In the genomic region with DNA sequence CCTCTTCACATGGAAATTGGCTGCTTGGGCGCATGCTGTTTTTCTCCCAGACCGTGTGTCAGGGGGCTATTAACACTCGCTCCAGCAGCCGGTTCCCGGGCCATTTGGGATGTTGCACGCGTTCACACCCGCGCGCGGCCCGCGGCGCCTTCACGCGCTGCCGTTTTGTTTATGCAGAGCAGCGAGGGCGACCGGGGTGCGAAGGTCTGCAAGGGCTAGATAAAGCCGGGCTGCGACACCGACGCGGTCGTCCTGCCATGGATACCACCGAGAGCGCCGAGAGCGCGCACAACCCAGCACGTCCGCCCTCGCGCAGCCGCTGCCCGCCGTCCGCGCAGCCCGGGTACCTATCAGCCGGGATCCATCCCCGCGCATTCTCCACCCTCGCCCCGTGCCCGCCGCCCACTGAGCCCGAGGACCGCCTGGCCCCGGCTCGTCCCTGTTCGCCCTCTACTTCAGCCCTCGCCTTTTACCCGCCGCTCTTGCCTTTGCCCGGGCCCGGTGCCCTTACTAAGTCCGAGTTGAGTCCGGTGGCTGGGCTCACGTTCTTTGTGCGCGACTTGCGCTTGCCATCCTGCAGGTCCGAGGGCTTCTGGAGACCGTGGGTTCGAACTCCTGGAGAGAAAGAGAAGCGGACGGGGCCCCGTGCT, we compare ENCODE assay signal across 7 mouse cellular contexts. TPM values are rescaled to one million over a fixed set of nuclear protein-coding genes. Genes with fewer than 3 reads are reported as not detected.
DNase-seq lines count a peak whose midpoint lies in the region; ATAC-seq lines count a peak whose summit lies in the region.

A gene (plus strand): TSS at position 250 of the 650 bp plus-strand sequence.

- H3K36me3 ChIP-seq in megakaryocyte, embryonic 14.5 days (replicated peaks; ENCODE audit: low read length), result no peaks in the 10 kb centered on the region
- no peaks in the 10 kb centered on the region for H3K36me3 ChIP-seq in heart, embryonic 16.5 days (ENCODE audit: control insufficient read depth, insufficient read depth)
- no peaks in the 10 kb centered on the region for H3K36me3 ChIP-seq in neural tube, embryonic 13.5 days

- peak within 1 kb of the TSS; percentile 66 for H3K9ac ChIP-seq in heart, embryonic 16.5 days (ENCODE audit: low read length)
- H3K9ac ChIP-seq in neural tube, embryonic 13.5 days, result peak within 1 kb of the TSS; percentile 80

- intact Hi-C loops in left cerebral cortex, postnatal 4 days (cut with DNase I), result no loop called here

- no peak for ATAC-seq in megakaryocyte, adult 5-6 weeks (ENCODE audit: poor library complexity, severe bottlenecking)
- peak; percentile 60 for ATAC-seq in heart, embryonic 16.5 days (replicated peaks; ENCODE audit: extremely low read depth, insufficient read depth, low FRiP score)
- ATAC-seq in neural tube, embryonic 13.5 days (ENCODE audit: low read depth), result peak; percentile 91

- peaks cover 56% of the 10 kb centered on the region for H3K27me3 ChIP-seq in megakaryocyte, embryonic 14.5 days (replicated peaks)
- H3K27me3 ChIP-seq in heart, embryonic 16.5 days (ENCODE audit: control insufficient read depth, insufficient read depth, low read length), result peaks cover 28% of the 10 kb centered on the region
- peaks cover 24% of the 10 kb centered on the region for H3K27me3 ChIP-seq in neural tube, embryonic 13.5 days

- no peaks in the 10 kb centered on the region for H3K9me3 ChIP-seq in megakaryocyte, embryonic 14.5 days
- H3K9me3 ChIP-seq in heart, embryonic 16.5 days (replicated peaks; ENCODE audit: control insufficient read depth, low read length), result no peaks in the 10 kb centered on the region
- H3K9me3 ChIP-seq in neural tube, embryonic 13.5 days, result no peaks in the 10 kb centered on the region

- peak; percentile 28 to 47 for DNase-seq in cerebellum, postnatal 4 days (ENCODE audit: low spot score in 2 of 2)
- peak; percentile 48 for DNase-seq in left cerebral cortex, postnatal 4 days
- no peak for DNase-seq in spleen, postnatal 10 days (ENCODE audit: low spot score in 2 of 2)

- WGBS in heart, embryonic 16.5 days, result under 1% methylated on average over 61 of the region's 71 CpGs
- under 1% methylated on average over 71 of the region's 71 CpGs for WGBS in neural tube, embryonic 13.5 days

- peaks cover 17% of the 10 kb centered on the region for H3K4me1 ChIP-seq in megakaryocyte, embryonic 14.5 days
- 0 out of 2 replicates have a peak, but pooled peaks cover 3% of the 10 kb centered on the region for H3K4me1 ChIP-seq in heart, embryonic 16.5 days (ENCODE audit: control insufficient read depth, insufficient read depth, low read length)
- H3K4me1 ChIP-seq in neural tube, embryonic 13.5 days (replicated peaks), result peaks cover 14% of the 10 kb centered on the region

- peak within 1 kb of the TSS; percentile 72 for H3K4me2 ChIP-seq in heart, embryonic 16.5 days (ENCODE audit: low read depth, low read length)
- peak within 1 kb of the TSS; percentile 84 for H3K4me2 ChIP-seq in neural tube, embryonic 13.5 days

- H3K27ac ChIP-seq in heart, embryonic 16.5 days (ENCODE audit: low read length), result no peak within 1 kb of the TSS
- peak within 1 kb of the TSS; percentile 50; the same call in 1 of the 2 replicates for H3K27ac ChIP-seq in neural tube, embryonic 13.5 days (replicated peaks)

- H3K4me3 ChIP-seq in megakaryocyte, embryonic 14.5 days (replicated peaks), result peak within 1 kb of the TSS; percentile 91
- H3K4me3 ChIP-seq in heart, embryonic 16.5 days (ENCODE audit: low read length), result peak within 1 kb of the TSS; percentile 61
- H3K4me3 ChIP-seq in neural tube, embryonic 13.5 days, result peak within 1 kb of the TSS; percentile 63

RNA-seq across cellular contexts. Expression of the gene that starts here (rescaled TPM):
- 0.84 TPM in 1 of 2 replicates, not detected in the other for polyA plus RNA-seq in megakaryocyte, embryonic 14.5 days (2012; ENCODE audit: insufficient read depth, low replicate concordance)
- total RNA-seq in megakaryocyte, adult 5-6 weeks (2015), result not detected in 2 replicates
- not detected in 2 replicates for total RNA-seq in megakaryocyte, adult 5-6 weeks (2017)
- 0.75 and 1.1 TPM in 2 replicates for polyA plus RNA-seq in heart, embryonic 16.5 days (2015; fragmentation: Nextera tagmentation; extraction: Ambion mirVana)
- total RNA-seq in left cerebral cortex, postnatal 4 days (2021), result 1 to 10 TPM; 5.4 to 6.1 TPM
- 6.0 and 6.1 TPM in 2 replicates for polyA plus RNA-seq in neural tube, embryonic 13.5 days (2015; fragmentation: Nextera tagmentation; extraction: Ambion mirVana)

Comparison
In these comparisons a context has a peak if more than half of its experiments do, and no peak if none do; other contexts are left out.
1. RNA of the gene that starts here (total RNA-seq): 5.4 to 6.1 TPM in left cerebral cortex, postnatal 4 days; not detected in megakaryocyte, adult 5-6 weeks; every median in the first group is over 4 times any median in the second.
2. DNase-seq: peak in cerebellum, postnatal 4 days (2 of 2) and left cerebral cortex, postnatal 4 days (single experiment); none in spleen, postnatal 10 days (0 of 2).
3. Peak in every context shown above with its lines, with median percentiles within 50 percentile points of each other: H3K4me3 ChIP-seq.